Mouse (Mus musculus) thymus, adult 2 months (tissue): Measurements from ENCODE around the gene Cul7.

Experiments used
- CTCF ChIP-seq: fragments of 200-500 bp; IDR thresholded peaks from 2 replicates; pipeline ENCODE4 v1.5.1; 2012; ENCODE audit warnings: mild to moderate bottlenecking, control low read depth, low read length, moderate library complexity, borderline replicate concordance; ENCODE audit not compliant: control insufficient read depth, poor library complexity, insufficient read depth; ENCODE audit errors: extremely low read depth
- POLR2A ChIP-seq: fragments of 200-500 bp; IDR thresholded peaks from 2 replicates; pipeline ENCODE4 v1.6.1; 2012; ENCODE audit warnings: mild to moderate bottlenecking, low read length, control low read depth, moderate library complexity; ENCODE audit not compliant: control insufficient read depth, poor library complexity, insufficient read depth; ENCODE audit errors: extremely low read depth

DNA sequence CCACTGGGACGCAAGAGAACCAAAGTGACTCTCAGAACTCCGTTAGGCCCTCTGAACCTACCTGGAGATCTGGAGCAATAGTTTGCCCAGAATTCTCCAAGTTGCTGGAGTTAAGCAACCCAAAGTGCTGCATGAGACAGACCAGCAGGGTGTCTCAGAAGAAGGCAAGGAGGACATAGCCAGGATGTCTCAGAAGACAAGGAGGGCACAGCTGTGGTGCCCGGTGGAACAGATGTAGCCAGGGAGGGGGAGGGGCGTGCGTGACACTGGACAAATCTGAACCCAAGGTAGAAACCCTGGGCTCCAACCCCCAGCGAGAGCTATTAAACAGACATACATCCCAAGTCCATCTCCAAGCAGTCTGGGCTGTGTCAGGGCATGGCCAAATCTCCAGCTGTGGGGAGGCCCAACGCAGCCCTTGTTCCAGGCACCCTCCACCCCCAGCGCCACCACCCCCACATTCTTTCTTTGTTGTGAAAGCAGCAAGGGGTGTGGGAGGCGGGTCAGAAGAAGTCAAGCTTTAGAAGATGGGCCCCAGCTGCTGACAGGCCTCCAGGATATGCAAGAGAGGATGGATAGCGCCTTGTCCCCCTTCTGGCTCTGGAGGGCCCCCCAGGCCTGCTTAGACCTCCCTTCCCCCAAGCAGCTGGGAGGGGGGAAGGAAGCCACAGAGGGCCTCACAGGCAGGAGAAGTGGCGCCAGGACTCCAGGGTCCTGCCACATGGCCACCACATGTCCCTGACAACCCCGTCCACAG is 20.3 kb upstream of the Cul7 start:
- no peak for TF ChIP-seq CTCF
- TF ChIP-seq POLR2A, result no peak
